Mouse (Mus musculus) embryonic fibroblast, embryonic 13.5 days (primary cell): ENCODE measurements around the gene Gfap.

ENCODE experiments used
- CTCF ChIP-seq: IDR thresholded peaks from 2 replicates; pipeline ENCODE4 v1.5.1; 2011; ENCODE audit warnings: mild to moderate bottlenecking, control low read depth, low read length, moderate library complexity, borderline replicate concordance; ENCODE audit not compliant: insufficient read depth
- POLR2A ChIP-seq: IDR thresholded peaks from 2 replicates; pipeline ENCODE4 v1.6.1; 2011; ENCODE audit warnings: low read depth, mild to moderate bottlenecking, control low read depth, low read length, moderate library complexity

- TF ChIP-seq CTCF (no peak), POLR2A (0 out of 2 replicates have a peak, but pooled peaks have one; percentile 16)
Observed at GRCm38 (mm10) chr11:102946265-102946991, 45.7 kb upstream of the Gfap start, which contains the start of gene C1ql1.
